Mouse (Mus musculus) embryonic fibroblast, embryonic 13.5 days (primary cell): ENCODE results near the gene Ubac2. TPM values are rescaled to one million over a fixed set of nuclear protein-coding genes. Genes with fewer than 3 reads are reported as not detected.

ENCODE experiments used
- H3K27ac ChIP-seq: 2 replicates; pipeline ENCODE4 v1.5.1; 2012; ENCODE audit warnings: low read length, control low read depth, inconsistent platforms; ENCODE audit not compliant: insufficient read depth
- H3K4me1 ChIP-seq: 2 replicates; pipeline ENCODE4 v1.6.1; 2011; ENCODE audit warnings: low read length; ENCODE audit not compliant: control insufficient read depth, insufficient read depth
- H3K4me3 ChIP-seq: 2 replicates; pipeline ENCODE4 v1.5.1; 2011; ENCODE audit warnings: mild to moderate bottlenecking, control low read depth, low read length; ENCODE audit not compliant: insufficient read depth
- CTCF ChIP-seq: IDR thresholded peaks from 2 replicates; pipeline ENCODE4 v1.5.1; 2011; ENCODE audit warnings: mild to moderate bottlenecking, control low read depth, low read length, moderate library complexity, borderline replicate concordance; ENCODE audit not compliant: insufficient read depth
- POLR2A ChIP-seq: IDR thresholded peaks from 2 replicates; pipeline ENCODE4 v1.6.1; 2011; ENCODE audit warnings: low read depth, mild to moderate bottlenecking, control low read depth, low read length, moderate library complexity
- polyA plus RNA-seq: library from polyadenylated mRNA; stranded (reverse); fragments of >200 nt; gene quantifications from 2 replicates; pipeline ENCODE4 v1.2.4, GENCODE M21; 2011; ENCODE audit warnings: low read depth; ENCODE audit not compliant: missing spikeins, insufficient read length

Gene Ubac2
- polyA plus RNA-seq, 1 experiment: 59.3 TPM

GRCm38 (mm10) chr14:121956291-121956690 is 77.9 kb downstream of the Ubac2 start:
- H3K27ac ChIP-seq: no peak overlapping the region; the same call in 1 of the 2 replicates
- no peak for TF ChIP-seq CTCF
- TF ChIP-seq POLR2A: no peak
- no peak overlapping the region for H3K4me3 ChIP-seq
- no peaks in the 10 kb centered on the region for H3K4me1 ChIP-seq

- Histone ChIP-seq H3K4me1 (no peaks in the 10 kb centered on the region), H3K27ac (no peak overlapping the region), H3K4me3 (no peak overlapping the region)
- no peak for TF ChIP-seq CTCF
- TF ChIP-seq POLR2A: no peak
Observed at GRCm38 (mm10) chr14:121957176-121957871, 78.9 kb downstream of the Ubac2 start.

GRCm38 (mm10) chr14:121958041-121958750 is 79.8 kb downstream of the Ubac2 start:
- Histone ChIP-seq H3K27ac (no peak overlapping the region), H3K4me3 (no peak overlapping the region), H3K4me1 (no peaks in the 10 kb centered on the region)
- TF ChIP-seq POLR2A: no peak
- TF ChIP-seq CTCF: no peak

- TF ChIP-seq CTCF: no peak
- TF ChIP-seq POLR2A: no peak
- H3K4me3 ChIP-seq: no peak overlapping the region
- H3K4me1 ChIP-seq: peaks cover 2% of the 10 kb centered on the region; the same call in 1 of the 2 replicates
- H3K27ac ChIP-seq: no peak overlapping the region
Observed at GRCm38 (mm10) chr14:121958751-121959537, 80.5 kb downstream of the Ubac2 start.

- TF ChIP-seq CTCF: no peak
- TF ChIP-seq POLR2A: no peak
- peaks cover 2% of the 10 kb centered on the region; the same call in 1 of the 2 replicates for H3K4me1 ChIP-seq
- H3K4me3 ChIP-seq: no peak overlapping the region
- no peak overlapping the region for H3K27ac ChIP-seq
Observed at GRCm38 (mm10) chr14:121959538-121959980, 81.1 kb downstream of the Ubac2 start.

GRCm38 (mm10) chr14:121960031-121960430 is 81.6 kb downstream of the Ubac2 start:
- Histone ChIP-seq H3K4me3 (no peak overlapping the region), H3K4me1 (peaks cover 2% of the 10 kb centered on the region; the same call in 1 of the 2 replicates), H3K27ac (no peak overlapping the region)
- TF ChIP-seq POLR2A (no peak), CTCF (no peak)

GRCm38 (mm10) chr14:121960531-121960930 is 82.1 kb downstream of the Ubac2 start:
- H3K4me3 ChIP-seq: no peak overlapping the region
- TF ChIP-seq POLR2A (no peak), CTCF (no peak)
- H3K4me1 ChIP-seq: peaks cover 2% of the 10 kb centered on the region; the same call in 1 of the 2 replicates
- no peak overlapping the region for H3K27ac ChIP-seq

- H3K4me3 ChIP-seq: no peak overlapping the region
- TF ChIP-seq POLR2A: no peak
- TF ChIP-seq CTCF: no peak
- no peak overlapping the region for H3K27ac ChIP-seq
- H3K4me1 ChIP-seq: peaks cover 2% of the 10 kb centered on the region; the same call in 1 of the 2 replicates
Observed at GRCm38 (mm10) chr14:121960997-121961396, 82.6 kb downstream of the Ubac2 start.

- peaks cover 2% of the 10 kb centered on the region; the same call in 1 of the 2 replicates for H3K4me1 ChIP-seq
- no peak overlapping the region for H3K27ac ChIP-seq
- no peak for TF ChIP-seq CTCF
- TF ChIP-seq POLR2A: no peak
- no peak overlapping the region for H3K4me3 ChIP-seq
Observed at GRCm38 (mm10) chr14:121961496-121962127, 83.2 kb downstream of the Ubac2 start.
